Mouse (Mus musculus): ENCODE results near the gene Otud7b.
"Not testable (repeated sequence)": the region's sequence is repeated elsewhere in the genome, so short reads cannot be mapped to it uniquely, and the experiment has no call there.

Gene Otud7b

GRCm38 (mm10) chr3:96181510-96182381 is 77.4 kb downstream of the Otud7b start:
- DNase-seq, result no peak

DNA sequence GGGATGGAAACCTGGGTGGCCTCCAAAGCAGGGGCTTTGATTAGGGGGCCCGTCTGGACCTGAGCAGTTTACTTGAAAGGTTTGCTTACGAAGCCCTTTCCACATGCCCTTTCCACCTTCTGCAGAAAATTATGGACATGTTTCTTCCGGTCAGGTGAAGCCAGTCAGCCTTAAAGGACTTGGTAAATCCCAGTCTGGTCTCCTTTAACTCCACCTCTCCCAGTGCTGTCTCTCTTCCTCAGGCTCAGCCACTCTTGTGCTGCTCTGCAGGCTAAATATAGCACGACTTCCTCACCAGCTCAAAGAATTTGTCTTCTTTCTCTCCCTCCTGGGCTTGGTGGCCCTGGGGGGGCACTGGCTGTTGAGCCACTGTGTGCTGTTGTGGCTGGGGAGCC is 78.1 kb downstream of the Otud7b start:
- DNase-seq, result no peak

DNA sequence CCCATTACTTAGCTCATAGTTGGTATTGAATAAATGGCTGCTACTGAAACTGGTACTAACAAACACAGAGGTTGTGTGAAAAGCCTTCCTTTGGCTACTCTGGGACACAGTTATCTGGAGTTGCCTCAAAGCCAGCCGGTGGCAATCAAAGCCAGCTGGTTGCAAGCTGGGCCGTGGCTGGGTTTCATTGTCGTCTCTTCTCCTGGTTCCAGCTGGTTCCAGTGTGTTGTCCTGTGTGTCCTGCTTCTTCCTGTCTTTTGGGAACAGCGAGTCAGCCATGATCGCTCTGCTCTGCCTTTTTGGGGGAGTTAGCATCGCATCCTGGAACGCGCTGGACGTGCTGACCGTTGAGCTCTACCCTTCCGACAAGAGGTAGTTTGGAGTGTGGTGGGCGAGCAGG is 88.7 kb downstream of the Otud7b start:
- DNase-seq, result no peak

DNA sequence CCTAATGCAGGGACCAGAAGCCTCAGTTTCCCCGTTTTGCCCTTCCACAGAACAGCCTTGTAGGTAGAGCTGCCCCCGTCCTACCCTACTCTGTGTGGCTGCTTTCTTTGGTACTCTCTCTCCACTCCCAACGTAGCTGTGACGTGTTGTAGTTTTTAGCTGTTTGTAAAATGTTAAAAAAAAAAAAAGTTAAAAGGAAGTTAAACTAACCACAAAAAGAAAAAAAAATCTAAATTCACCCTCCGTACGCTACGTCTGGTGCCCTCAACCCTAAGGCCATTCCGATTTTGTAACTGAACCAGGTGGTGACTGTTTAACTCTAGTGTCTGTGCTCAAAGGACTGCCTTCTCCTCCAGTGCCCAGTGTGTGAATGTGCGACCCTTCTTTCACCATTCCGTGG is 90.6 kb downstream of the Otud7b start:
- DNase-seq, result no peak

- no peak for DNase-seq
These were observed 91.4 kb downstream of the Otud7b start for GRCm38 (mm10) chr3:96195616-96196313.

DNA sequence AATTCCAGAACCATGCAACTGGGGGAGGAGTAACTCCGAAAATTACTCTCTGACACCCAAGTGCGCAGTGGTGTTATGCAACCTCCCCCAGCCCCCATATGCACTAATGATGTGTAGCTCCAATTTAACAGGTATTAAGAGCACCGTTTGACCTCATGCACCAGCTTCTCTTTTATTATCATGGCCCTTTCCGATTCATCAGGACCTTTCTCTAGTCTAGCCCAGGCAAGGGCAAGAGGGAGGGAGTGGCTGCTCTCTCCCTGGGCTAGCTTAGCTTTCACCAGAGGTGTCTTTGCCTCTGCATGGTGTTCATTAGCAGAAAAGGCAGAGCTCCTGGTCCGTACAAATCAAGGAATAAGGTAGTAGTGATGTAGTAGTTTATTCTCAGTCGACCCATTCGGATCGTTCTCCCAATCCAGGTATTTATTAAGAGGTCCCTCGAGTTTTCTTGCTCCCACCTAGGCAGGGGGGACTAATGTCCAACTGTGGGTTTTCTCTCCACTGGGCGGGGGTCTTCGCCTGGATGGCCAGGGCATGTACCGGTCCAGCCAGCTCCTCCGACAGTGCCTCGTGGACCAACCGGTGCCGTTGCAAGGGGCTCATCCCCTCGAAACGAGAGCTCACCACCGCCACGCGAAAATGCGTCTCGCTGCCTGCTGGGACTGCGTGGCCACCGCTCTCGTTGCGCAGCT is 92.3 kb downstream of the Otud7b start:
- DNase-seq, result no peak

GRCm38 (mm10) chr3:96197129-96197749 is 92.9 kb downstream of the Otud7b start:
- peak; percentile 84 for DNase-seq

DNA sequence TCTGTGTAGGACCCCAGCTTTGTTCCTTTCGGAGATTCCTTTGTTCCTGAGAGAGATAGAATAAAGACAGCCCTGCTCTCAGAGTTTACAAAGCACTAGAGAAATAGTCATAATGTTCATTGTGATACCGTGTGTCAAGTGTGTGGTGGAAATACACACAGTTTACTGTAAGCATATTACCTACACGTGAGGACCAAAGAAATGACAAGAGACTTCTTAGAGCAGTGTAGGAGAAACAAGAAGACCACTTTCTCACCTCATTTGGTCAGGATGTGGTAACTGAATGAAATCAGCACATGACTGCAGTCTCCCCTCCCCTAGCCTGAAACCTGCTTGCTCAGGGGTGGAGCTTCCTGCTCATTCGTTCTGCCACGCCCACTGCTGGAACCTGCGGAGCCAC is 93.9 kb downstream of the Otud7b start:
- DNase-seq, result peak; percentile 51

- not testable (repeated sequence) for DNase-seq
These were observed 94.4 kb downstream of the Otud7b start for GRCm38 (mm10) chr3:96198601-96199251.

DNA sequence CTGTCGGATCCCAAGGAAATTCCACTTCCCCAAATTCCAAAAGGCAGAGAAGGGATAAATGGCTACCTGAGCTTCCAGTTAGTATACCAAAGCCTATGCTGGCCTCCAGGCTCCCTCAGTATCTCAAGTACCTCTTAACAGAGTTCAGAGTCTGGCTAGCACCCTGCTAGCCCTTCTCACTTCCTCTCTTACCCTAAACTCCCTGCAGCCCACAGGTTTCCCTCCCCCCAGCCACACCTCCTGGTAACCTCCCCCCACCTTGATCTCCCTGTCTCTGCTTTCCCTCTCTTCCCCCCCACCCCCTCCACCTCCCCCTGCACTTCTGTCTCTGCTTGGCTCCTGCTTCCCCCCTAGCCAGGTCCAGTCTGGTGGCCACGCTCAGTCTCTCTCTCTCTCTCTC is 95.4 kb downstream of the Otud7b start:
- DNase-seq, result no peak

- DNase-seq, result no peak
These were observed 103.5 kb downstream of the Otud7b start for GRCm38 (mm10) chr3:96207819-96208218.

- DNase-seq, result no peak
These were observed 104.9 kb downstream of the Otud7b start for GRCm38 (mm10) chr3:96209242-96209641.
